Mouse (Mus musculus) heart, postnatal 25 days (tissue): ENCODE data around the gene Idh3b. TPM values are rescaled to one million over a fixed set of nuclear protein-coding genes. Genes with fewer than 3 reads are reported as not detected.
A peak's percentile ranks its signal among the peaks of the same experiment; 100 is the strongest.

Experiments used
- DNase-seq: peaks from one replicate; pipeline ENCODE4 v3.0.0; 2022; ENCODE audit warnings: low spot score
- intact Hi-C: fragments of 180-260 bp; cut with DNase I; formaldehyde crosslinking; loops from one replicate; pipeline ENCODE4 v1.15.1; 2025
- total RNA-seq, 2 experiments: library from RNA; stranded (reverse); gene quantifications; 2 replicates each; pipeline ENCODE4 v1.2.3; 2021

Gene Idh3b
- total RNA-seq, 2 experiments from 2014 or later = 763 to 771 TPM

- intact Hi-C loops = loop anchor here (2.0 to 10.0 kb wide), 2 partner anchors 96 to 470 kb away; partner anchors contain the start of genes Snrpb and Stk35
- DNase-seq = peak; percentile 98
These were observed 10.0 kb downstream of the Idh3b start, which contains the start of gene Nop56 for GRCm38 (mm10) chr2:130274149-130274861. Nop56 (plus strand) TSS chr2:130274430.

- no peak for DNase-seq
- intact Hi-C loops = loop anchor here (2.0 to 10.0 kb wide), 2 partner anchors 95 to 469 kb away; partner anchors contain the start of genes Snrpb and Stk35
These were observed 10.6 kb downstream of the Idh3b start for GRCm38 (mm10) chr2:130273732-130274131.

GRCm38 (mm10) chr2:130268074-130268473, 16.3 kb downstream of the Idh3b start:
- intact Hi-C loops = no loop called here
- no peak for DNase-seq

- intact Hi-C loops = no loop called here
- no peak for DNase-seq
These were observed 18.8 kb downstream of the Idh3b start for GRCm38 (mm10) chr2:130265520-130265919.

GRCm38 (mm10) chr2:130262398-130262797, 21.9 kb downstream of the Idh3b start:
- intact Hi-C loops = no loop called here
- no peak for DNase-seq

- intact Hi-C loops = no loop called here
- no peak for DNase-seq
These were observed 22.4 kb downstream of the Idh3b start for GRCm38 (mm10) chr2:130261914-130262313.

- intact Hi-C loops = no loop called here
- no peak for DNase-seq
These were observed 23.5 kb downstream of the Idh3b start for GRCm38 (mm10) chr2:130260822-130261221.

- no peak for DNase-seq
- intact Hi-C loops = no loop called here
These were observed 27.6 kb downstream of the Idh3b start for GRCm38 (mm10) chr2:130256762-130257161.

- intact Hi-C loops = loop anchor here (10.0 kb wide), 1 partner anchor 343 kb away; no protein-coding TSS in a partner anchor
- DNase-seq = no peak
These were observed 36.1 kb downstream of the Idh3b start for GRCm38 (mm10) chr2:130248226-130248625.

- DNase-seq = no peak
- intact Hi-C loops = loop anchor here (2.0 to 10.0 kb wide), 2 partner anchors 178 to 342 kb away; no protein-coding TSS in a partner anchor
These were observed 37.4 kb downstream of the Idh3b start for GRCm38 (mm10) chr2:130246912-130247311.

Other genes starting within 250 kb of the Idh3b start
- not detected for gene Tgm6, start 172.1 kb downstream of the Idh3b start, total RNA-seq
- gene Snrpb, start 105.1 kb downstream of the Idh3b start, total RNA-seq = 100 to 1,000 TPM; 145 to 146 TPM
- gene Tmc2, start 89.4 kb downstream of the Idh3b start, total RNA-seq = not detected
- gene Nop56, start 10.1 kb downstream of the Idh3b start, total RNA-seq = 10 to 100 TPM; 32.2 to 35.8 TPM
- under 1 TPM; 0.31 to 0.45 TPM for gene Ebf4, start 10.6 kb upstream of the Idh3b start, total RNA-seq
- gene Cpxm1, start 113.0 kb upstream of the Idh3b start, total RNA-seq = 1 to 10 TPM; 3.9 to 4.2 TPM
- not detected for gene Gm28372, start 120.7 kb upstream of the Idh3b start, total RNA-seq
- not detected for gene 1700020A23Rik, start 120.7 kb upstream of the Idh3b start, total RNA-seq
- not detected for gene Tmem239, start 121.9 kb upstream of the Idh3b start, total RNA-seq
- 10 to 100 TPM; 21.9 to 26.6 TPM for gene Vps16, start 139.8 kb upstream of the Idh3b start, total RNA-seq
- 1 to 10 TPM; 5.2 to 5.4 TPM for gene Pced1a, start 140.2 kb upstream of the Idh3b start, total RNA-seq
- gene Ptpra, start 165.7 kb upstream of the Idh3b start, total RNA-seq = 10 to 100 TPM; 47.4 to 51.4 TPM